Mouse (Mus musculus) limb, embryonic 15.5 days (tissue): ENCODE measurements around the gene Rccd1. TPM values are rescaled to one million over a fixed set of nuclear protein-coding genes. Genes with fewer than 3 reads are reported as not detected.

Source experiments
- ATAC-seq: fragments of 200-750 bp; cut with Nextera tagmentation; 2 replicates; pipeline ENCODE4 v1.8.0; 2017; ENCODE audit warnings: low read depth, moderate TSS enrichment; ENCODE audit not compliant: insufficient number of reproducible peaks, low FRiP score, low TSS enrichment
- H3K27ac ChIP-seq: fragments of 300-500 bp; sonication (generic); 2 replicates; pipeline ENCODE4 v1.5.1; 2015; ENCODE audit warnings: moderate library complexity, mild to moderate bottlenecking, inconsistent platforms
- H3K27me3 ChIP-seq: fragments of 300-500 bp; sonication (generic); 2 replicates; pipeline ENCODE4 v1.6.1; 2015; ENCODE audit warnings: inconsistent platforms
- H3K36me3 ChIP-seq: fragments of 300-500 bp; sonication (generic); 2 replicates; pipeline ENCODE4 v1.6.1; 2015; ENCODE audit warnings: inconsistent platforms
- H3K4me1 ChIP-seq: fragments of 300-500 bp; sonication (generic); 2 replicates; pipeline ENCODE4 v1.6.1; 2015; ENCODE audit warnings: inconsistent platforms
- H3K4me2 ChIP-seq: fragments of 300-500 bp; sonication (generic); 2 replicates; pipeline ENCODE4 v1.6.1; 2015; ENCODE audit warnings: mild to moderate bottlenecking, inconsistent platforms
- H3K4me3 ChIP-seq: fragments of 300-500 bp; sonication (generic); 2 replicates; pipeline ENCODE4 v1.5.1; 2015; ENCODE audit warnings: mild to moderate bottlenecking, inconsistent platforms
- H3K9ac ChIP-seq: fragments of 300-500 bp; sonication (generic); 2 replicates; pipeline ENCODE4 v1.6.1; 2015; ENCODE audit warnings: inconsistent platforms
- H3K9me3 ChIP-seq: fragments of 300-500 bp; sonication (generic); 2 replicates; pipeline ENCODE4 v1.6.1; 2016; ENCODE audit warnings: inconsistent platforms
- WGBS: fragments of 180-500 bp; shearing (Covaris S2); methylation state at CpG from one replicate; pipeline ENCODE4 v1.1.7; 2015; 5-methylcytosine and 5-hydroxymethylcytosine counted together
- polyA plus RNA-seq: library from polyadenylated mRNA; unstranded; fragments of >200 nt; fragmentation: Nextera tagmentation; extraction: Ambion mirVana; gene quantifications from 2 replicates; pipeline ENCODE4 v1.2.1, GENCODE M21; 2015

Gene Rccd1
- polyA plus RNA-seq, 1 experiment from 2014 or later, result 8.0 TPM

DNA sequence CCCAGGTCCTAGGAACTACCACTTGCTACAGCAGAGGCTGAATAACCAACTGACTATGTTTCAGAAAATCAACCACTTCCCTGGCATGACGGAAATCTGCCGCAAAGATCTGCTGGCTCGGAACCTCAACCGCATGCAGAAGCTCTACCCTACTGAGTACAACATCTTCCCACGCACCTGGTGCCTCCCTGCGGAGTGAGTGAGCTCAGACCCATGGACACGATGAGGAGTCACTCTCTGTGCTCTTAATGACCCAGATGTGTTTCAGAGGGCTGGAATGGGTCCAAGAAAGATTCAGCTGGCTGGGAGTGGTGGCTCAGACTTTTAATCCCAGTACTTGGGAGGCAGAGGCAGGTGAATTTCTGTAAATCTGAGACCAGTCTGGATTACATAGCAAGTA is 71.8 kb downstream of the Rccd1 start:
- peaks cover 10% of the 10 kb centered on the region for H3K27me3 ChIP-seq
- WGBS, result 77% methylated on average over 7 of the region's 7 CpGs
- H3K4me2 ChIP-seq, result no peak overlapping the region
- no peak overlapping the region for H3K4me3 ChIP-seq
- no peaks in the 10 kb centered on the region for H3K9me3 ChIP-seq
- H3K9ac ChIP-seq, result no peak overlapping the region
- no peak overlapping the region for H3K27ac ChIP-seq
- ATAC-seq, result no peak
- no peaks in the 10 kb centered on the region for H3K36me3 ChIP-seq
- no peaks in the 10 kb centered on the region for H3K4me1 ChIP-seq

DNA sequence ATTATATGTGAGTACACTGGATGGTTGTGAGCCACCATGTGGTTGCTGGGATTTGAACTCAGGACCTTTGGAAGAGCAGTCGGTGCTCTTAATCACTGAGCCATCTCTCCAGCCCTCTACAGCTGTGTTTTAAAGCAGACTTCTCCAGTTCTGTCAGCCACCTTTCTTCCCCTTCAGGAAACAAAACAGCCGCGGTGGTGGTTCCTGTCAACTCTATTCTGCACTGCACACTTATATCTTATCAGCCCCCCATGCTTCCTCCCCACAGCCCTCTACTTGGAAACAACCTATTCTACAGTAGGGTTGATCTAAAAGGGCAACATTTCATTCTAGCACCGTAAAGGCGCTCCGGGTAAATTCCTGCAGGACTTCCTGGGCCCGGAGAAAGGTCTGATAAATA is 77.4 kb downstream of the Rccd1 start:
- H3K27ac ChIP-seq, result no peak overlapping the region

DNA sequence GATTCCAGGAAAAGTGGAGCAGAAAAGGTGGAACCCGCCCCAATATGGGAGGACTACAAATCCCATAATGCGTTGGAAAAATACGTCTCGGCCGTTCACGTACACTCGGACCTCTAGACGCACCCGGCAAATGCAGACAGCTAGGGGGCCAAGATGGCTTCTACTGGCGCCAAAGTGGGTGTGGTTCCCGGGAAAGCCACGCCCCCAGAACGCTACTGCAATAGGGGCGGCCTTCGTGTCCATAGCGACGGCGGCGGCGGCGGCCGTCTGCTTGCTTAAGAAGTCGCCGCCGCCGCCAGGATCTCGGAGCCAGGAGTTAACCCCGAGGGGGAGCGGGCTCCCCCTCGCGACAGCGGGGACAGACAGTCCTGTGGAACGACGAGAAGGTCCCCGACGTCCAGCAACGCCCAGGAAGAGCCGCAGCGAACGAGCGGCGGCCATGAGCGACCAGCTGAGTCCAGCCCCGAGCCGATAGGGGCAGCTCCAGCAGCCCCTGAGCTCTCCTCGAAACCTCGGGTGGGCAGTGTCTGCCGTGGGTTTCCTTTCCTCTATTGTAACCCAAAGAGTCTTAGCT is 78.0 kb downstream of the Rccd1 start, which contains the start of gene Ttll13:
TSS of gene Ttll13 (plus strand) at position 229 of the 574 bp plus-strand sequence.
- H3K36me3 ChIP-seq, result peaks cover 3% of the 10 kb centered on the region; the same call in 1 of the 2 replicates
- 0 out of 2 replicates have a peak, but pooled peaks cover 2% of the 10 kb centered on the region for H3K4me1 ChIP-seq
- H3K4me3 ChIP-seq, result peak within 1 kb of the TSS; percentile 66
- H3K9me3 ChIP-seq, result no peaks in the 10 kb centered on the region
- H3K27ac ChIP-seq, result peak within 1 kb of the TSS; percentile 74
- WGBS, result under 1% methylated on average over 48 of the region's 48 CpGs
- H3K27me3 ChIP-seq, result no peaks in the 10 kb centered on the region
- peak; percentile 96 for ATAC-seq
- H3K4me2 ChIP-seq, result peak within 1 kb of the TSS; percentile 68
- H3K9ac ChIP-seq, result peak within 1 kb of the TSS; percentile 44

More for the DNA sequence above, 77.4 kb downstream of the Rccd1 start:
- ATAC-seq, result no peak
- WGBS, result 67% methylated on average over 7 of the region's 7 CpGs
- H3K9me3 ChIP-seq, result no peaks in the 10 kb centered on the region
- peak overlapping the region; percentile 68 for H3K4me2 ChIP-seq
- 0 out of 2 replicates have a peak, but pooled peaks cover 2% of the 10 kb centered on the region for H3K36me3 ChIP-seq
- H3K9ac ChIP-seq, result no peak overlapping the region
- H3K4me1 ChIP-seq, result 0 out of 2 replicates have a peak, but pooled peaks cover 2% of the 10 kb centered on the region
- no peaks in the 10 kb centered on the region for H3K27me3 ChIP-seq
- H3K4me3 ChIP-seq, result peak overlapping the region; percentile 66

DNA sequence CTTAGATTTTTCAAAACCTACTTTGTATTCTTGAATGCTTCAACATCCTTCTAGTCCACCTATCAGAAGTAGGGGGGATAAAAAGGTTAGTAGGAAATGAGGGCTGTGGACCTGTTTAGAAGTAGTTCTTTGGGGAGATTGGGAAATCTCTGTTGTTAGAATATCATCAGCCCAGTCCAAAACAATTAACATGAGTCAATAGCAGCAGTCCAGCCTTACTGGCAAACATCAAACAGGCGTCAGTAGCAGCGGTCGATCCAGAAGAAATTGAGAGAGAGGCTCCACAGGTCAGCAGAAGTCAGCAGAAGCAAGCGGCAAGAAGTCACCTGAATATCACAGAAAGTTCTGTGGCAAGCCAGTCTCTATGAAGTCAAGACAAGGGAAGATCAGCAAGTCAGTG is 79.4 kb downstream of the Rccd1 start:
- Histone ChIP-seq H3K27me3 (no peaks in the 10 kb centered on the region), H3K4me2 (no peak overlapping the region), H3K4me3 (no peak overlapping the region), H3K9ac (no peak overlapping the region), H3K27ac (no peak overlapping the region), H3K9me3 (no peaks in the 10 kb centered on the region), H3K4me1 (0 out of 2 replicates have a peak, but pooled peaks cover 2% of the 10 kb centered on the region), H3K36me3 (peaks cover 15% of the 10 kb centered on the region)
- WGBS, result 92% methylated on average over 4 of the region's 4 CpGs
- ATAC-seq, result no peak

Other genes starting within 250 kb of the Rccd1 start
- gene Idh2, start 209.1 kb downstream of the Rccd1 start, polyA plus RNA-seq, result 546 and 644 TPM in 2 replicates
- 16.5 and 18.1 TPM in 2 replicates for gene Sema4b, start 137.6 kb downstream of the Rccd1 start, polyA plus RNA-seq
- 62.5 and 69.4 TPM in 2 replicates for gene Cib1, start 91.6 kb downstream of the Rccd1 start, polyA plus RNA-seq
- gene Gdpgp1, start 91.6 kb downstream of the Rccd1 start, polyA plus RNA-seq, result 3.2 and 3.8 TPM in 2 replicates
- 0.73 and 1.1 TPM in 2 replicates for gene Ttll13, start 78.1 kb downstream of the Rccd1 start, polyA plus RNA-seq
- gene Ngrn, start 63.2 kb downstream of the Rccd1 start, polyA plus RNA-seq, result 48.7 and 49.2 TPM in 2 replicates
- 11.8 and 12.3 TPM in 2 replicates for gene Vps33b, start 54.8 kb downstream of the Rccd1 start, polyA plus RNA-seq
- 103 and 116 TPM in 2 replicates for gene Prc1, start 30.0 kb downstream of the Rccd1 start, polyA plus RNA-seq
- gene Unc45a, start 16.6 kb upstream of the Rccd1 start, polyA plus RNA-seq, result 51.4 and 51.7 TPM in 2 replicates
- gene Hddc3, start 18.6 kb upstream of the Rccd1 start, polyA plus RNA-seq, result 18.4 and 19.4 TPM in 2 replicates
- 15.7 and 17.6 TPM in 2 replicates for gene Man2a2, start 46.9 kb upstream of the Rccd1 start, polyA plus RNA-seq
- gene Fes, start 63.5 kb upstream of the Rccd1 start, polyA plus RNA-seq, result 14.8 and 15.8 TPM in 2 replicates
- 12.8 and 13.7 TPM in 2 replicates for gene Furin, start 81.0 kb upstream of the Rccd1 start, polyA plus RNA-seq
- gene Blm, start 210.7 kb upstream of the Rccd1 start, polyA plus RNA-seq, result 13.5 and 15.8 TPM in 2 replicates